Mouse (Mus musculus) embryonic facial prominence, embryonic 11.5 days (tissue): Measurements from ENCODE around the gene Farp1. TPM values are rescaled to one million over a fixed set of nuclear protein-coding genes. Genes with fewer than 3 reads are reported as not detected.
"Not testable (repeated sequence)": the region's sequence is repeated elsewhere in the genome, so short reads cannot be mapped to it uniquely, and the experiment has no call there.

Experiments used
- ATAC-seq: fragments of 200-750 bp; cut with Nextera tagmentation; replicated peaks from 2 replicates; pipeline ENCODE4 v1.8.0; 2017; ENCODE audit warnings: low read depth; ENCODE audit not compliant: insufficient number of reproducible peaks, low FRiP score, low TSS enrichment
- DNase-seq: peaks from one replicate; pipeline ENCODE4 v3.0.0-alpha.2; 2015; ENCODE audit warnings: low spot score
- H3K27ac ChIP-seq: fragments of 300-500 bp; sonication (generic); replicated peaks from 2 replicates; pipeline ENCODE4 v1.5.1; 2014; ENCODE audit warnings: mild to moderate bottlenecking, low read depth, low read length, control low read depth
- H3K27me3 ChIP-seq: fragments of 300-500 bp; sonication (generic); 2 replicates; pipeline ENCODE4 v1.6.1; 2014; ENCODE audit warnings: mild to moderate bottlenecking, low read length, moderate library complexity, mixed read lengths; ENCODE audit not compliant: control insufficient read depth, insufficient read depth
- H3K36me3 ChIP-seq: fragments of 300-500 bp; sonication (generic); replicated peaks from 2 replicates; pipeline ENCODE4 v1.6.1; 2014; ENCODE audit warnings: low read depth, mild to moderate bottlenecking, low read length, moderate library complexity, mixed read lengths; ENCODE audit not compliant: control insufficient read depth, insufficient read depth
- H3K4me1 ChIP-seq: fragments of 300-500 bp; sonication (generic); 2 replicates; pipeline ENCODE4 v1.6.1; 2014; ENCODE audit warnings: low read length, mixed read lengths; ENCODE audit not compliant: control insufficient read depth, insufficient read depth
- H3K4me2 ChIP-seq: fragments of 300-500 bp; sonication (generic); 2 replicates; pipeline ENCODE4 v1.6.1; 2014; ENCODE audit warnings: low read depth, mild to moderate bottlenecking, control low read depth, low read length, moderate library complexity
- H3K4me3 ChIP-seq: fragments of 300-500 bp; sonication (generic); 2 replicates; pipeline ENCODE4 v1.5.1; 2014; ENCODE audit warnings: low read depth, low read length, control low read depth
- H3K9ac ChIP-seq: fragments of 300-500 bp; sonication (generic); replicated peaks from 2 replicates; pipeline ENCODE4 v1.6.1; 2014; ENCODE audit warnings: mild to moderate bottlenecking, control low read depth, low read length
- H3K9me3 ChIP-seq: fragments of 300-500 bp; sonication (generic); replicated peaks from 2 replicates; pipeline ENCODE4 v1.6.1; 2016; ENCODE audit warnings: mild to moderate bottlenecking, low read length, inconsistent platforms, mixed read lengths; ENCODE audit not compliant: control insufficient read depth
- WGBS: fragments of 180-500 bp; shearing (Covaris S2); extraction: QIAGEN DNeasy Blood & Tissue Kit; methylation state at CpG from one replicate; pipeline ENCODE4 v1.1.7; 2014; 5-methylcytosine and 5-hydroxymethylcytosine counted together
- polyA plus RNA-seq: library from polyadenylated mRNA; unstranded; fragments of >200 nt; fragmentation: Nextera tagmentation; extraction: Ambion mirVana; gene quantifications from 2 replicates; pipeline ENCODE4 v1.2.1, GENCODE M21; 2014

Farp1 gene
- polyA plus RNA-seq, 1 experiment from 2014 or later, result 42.8 TPM

DNA sequence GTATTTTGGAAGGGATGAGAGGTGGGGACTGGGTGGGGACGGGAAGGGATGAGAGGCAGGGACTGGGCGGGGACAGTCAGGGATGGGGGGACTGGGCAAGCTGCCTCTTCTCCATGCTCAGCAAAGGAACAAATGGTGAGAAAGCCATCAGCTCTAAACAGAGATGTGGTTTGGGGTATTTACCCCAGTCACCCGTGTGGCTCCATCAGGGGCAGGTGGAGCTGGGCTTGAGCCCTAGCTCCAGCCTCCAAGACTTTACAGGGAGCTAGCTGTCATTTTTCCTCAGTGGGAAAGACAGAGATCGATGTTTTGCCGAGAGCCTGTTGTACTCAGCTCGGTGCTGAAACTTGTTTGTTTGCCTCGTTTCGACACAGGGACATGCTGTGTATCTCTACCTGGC, 148.0 kb downstream of the Farp1 start:
- WGBS, result 87% methylated on average over 8 of the region's 8 CpGs
- H3K4me2 ChIP-seq, result no peak overlapping the region
- H3K9me3 ChIP-seq, result no peaks in the 10 kb centered on the region
- ATAC-seq (no peak), DNase-seq (no peak)
- H3K4me1 ChIP-seq, result no peaks in the 10 kb centered on the region
- no peaks in the 10 kb centered on the region for H3K36me3 ChIP-seq
- H3K9ac ChIP-seq, result no peak overlapping the region
- no peak overlapping the region for H3K27ac ChIP-seq
- no peak overlapping the region for H3K4me3 ChIP-seq
- no peaks in the 10 kb centered on the region for H3K27me3 ChIP-seq

DNA sequence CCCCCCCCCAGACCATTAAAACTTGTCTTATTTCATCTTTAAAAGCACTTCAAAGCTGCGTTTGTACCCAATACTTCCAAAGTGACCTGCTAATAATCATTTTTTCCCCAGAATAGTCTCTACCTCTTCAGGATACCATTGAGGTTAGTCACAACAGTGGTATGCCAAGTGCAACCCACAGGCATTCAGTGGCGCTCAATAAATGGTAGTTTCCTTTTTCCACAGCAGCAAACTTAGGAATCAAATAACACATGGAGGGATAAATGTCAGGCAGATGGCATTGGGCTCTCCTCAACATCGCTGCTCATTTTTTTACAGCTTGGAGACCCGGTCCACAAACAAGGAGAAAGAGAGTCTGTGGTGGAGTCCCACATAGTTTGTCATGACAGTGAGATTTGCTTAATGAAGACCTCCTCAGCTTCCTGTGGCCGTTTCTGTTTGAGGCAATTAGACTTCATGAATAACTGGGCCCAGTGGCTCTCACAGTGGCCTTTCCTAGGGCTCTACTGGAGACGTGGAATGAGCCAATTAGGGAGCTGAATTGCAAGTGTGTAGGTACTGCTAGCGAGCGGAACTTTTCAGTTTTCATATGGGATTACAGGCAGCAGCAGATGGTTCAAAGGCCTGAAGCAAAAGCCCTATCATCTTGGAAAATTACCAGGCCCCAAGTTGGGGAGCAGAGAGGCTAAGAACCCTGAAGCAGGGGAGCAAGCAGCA, 148.6 kb downstream of the Farp1 start:
- no peak overlapping the region for H3K27ac ChIP-seq
- ATAC-seq, result no peak
- no peak for DNase-seq
- H3K4me3 ChIP-seq, result no peak overlapping the region
- H3K36me3 ChIP-seq, result no peaks in the 10 kb centered on the region
- WGBS, result 75% methylated on average over 8 of the region's 8 CpGs
- H3K27me3 ChIP-seq, result no peaks in the 10 kb centered on the region
- no peaks in the 10 kb centered on the region for H3K9me3 ChIP-seq
- H3K4me1 ChIP-seq, result no peaks in the 10 kb centered on the region
- no peak overlapping the region for H3K4me2 ChIP-seq
- H3K9ac ChIP-seq, result no peak overlapping the region

DNA sequence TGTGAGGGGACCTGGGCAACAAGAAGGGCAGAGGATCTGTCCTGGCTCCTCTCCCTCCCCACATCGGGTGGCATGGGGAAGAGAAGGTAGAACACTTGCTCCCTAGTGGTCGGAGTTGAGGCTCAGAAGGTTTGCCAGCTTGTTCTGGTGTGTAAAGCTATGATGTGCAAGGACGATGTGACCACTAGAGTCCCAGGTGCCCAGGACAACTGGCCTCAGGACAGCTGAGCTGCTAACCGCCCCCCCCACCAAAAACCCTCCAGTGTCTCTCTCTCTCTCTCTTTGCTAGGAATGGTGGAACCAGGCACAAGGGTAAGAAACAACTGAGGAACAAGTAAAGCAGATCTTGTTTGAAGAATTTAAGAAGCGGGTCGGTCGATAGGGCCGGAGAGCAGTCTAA, 149.4 kb downstream of the Farp1 start:
- no peaks in the 10 kb centered on the region for H3K36me3 ChIP-seq
- no peak overlapping the region for H3K9ac ChIP-seq
- H3K9me3 ChIP-seq, result no peaks in the 10 kb centered on the region
- H3K27ac ChIP-seq, result no peak overlapping the region
- ATAC-seq (no peak), DNase-seq (no peak)
- WGBS, result 92% methylated on average over 8 of the region's 8 CpGs
- H3K4me1 ChIP-seq, result no peaks in the 10 kb centered on the region
- no peak overlapping the region for H3K4me3 ChIP-seq
- H3K4me2 ChIP-seq, result no peak overlapping the region
- H3K27me3 ChIP-seq, result no peaks in the 10 kb centered on the region

DNA sequence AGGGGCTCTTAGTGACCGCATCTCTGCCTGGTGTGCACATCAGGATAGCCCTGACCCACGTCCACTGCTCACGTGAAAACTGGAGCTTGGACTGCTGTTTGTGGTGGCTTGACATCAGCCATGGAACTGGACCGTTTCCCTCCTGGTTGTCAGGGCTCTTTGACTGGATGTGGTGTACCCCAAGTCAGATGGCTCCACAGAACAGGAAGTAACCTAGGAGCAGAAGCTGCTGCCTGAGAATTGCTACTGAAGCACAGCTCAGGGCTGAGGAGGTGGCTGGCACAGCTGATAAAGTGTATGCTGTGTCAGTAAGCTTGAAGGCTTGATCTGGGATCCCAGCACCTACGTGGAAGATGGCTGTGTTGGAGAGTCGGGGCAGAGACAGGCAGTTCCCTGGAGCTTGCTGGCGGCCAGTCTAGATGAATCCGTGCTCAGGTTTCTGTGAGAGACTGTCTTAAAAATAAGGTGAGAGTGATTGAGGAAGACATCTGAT, 151.4 kb downstream of the Farp1 start:
- ATAC-seq (no peak), DNase-seq (no peak)
- H3K4me1 ChIP-seq, result no peaks in the 10 kb centered on the region
- no peak overlapping the region for H3K4me3 ChIP-seq
- H3K9me3 ChIP-seq, result no peaks in the 10 kb centered on the region
- WGBS, result 85% methylated on average over 8 of the region's 8 CpGs
- no peaks in the 10 kb centered on the region for H3K36me3 ChIP-seq
- no peaks in the 10 kb centered on the region for H3K27me3 ChIP-seq
- H3K9ac ChIP-seq, result no peak overlapping the region
- no peak overlapping the region for H3K4me2 ChIP-seq
- no peak overlapping the region for H3K27ac ChIP-seq

DNA sequence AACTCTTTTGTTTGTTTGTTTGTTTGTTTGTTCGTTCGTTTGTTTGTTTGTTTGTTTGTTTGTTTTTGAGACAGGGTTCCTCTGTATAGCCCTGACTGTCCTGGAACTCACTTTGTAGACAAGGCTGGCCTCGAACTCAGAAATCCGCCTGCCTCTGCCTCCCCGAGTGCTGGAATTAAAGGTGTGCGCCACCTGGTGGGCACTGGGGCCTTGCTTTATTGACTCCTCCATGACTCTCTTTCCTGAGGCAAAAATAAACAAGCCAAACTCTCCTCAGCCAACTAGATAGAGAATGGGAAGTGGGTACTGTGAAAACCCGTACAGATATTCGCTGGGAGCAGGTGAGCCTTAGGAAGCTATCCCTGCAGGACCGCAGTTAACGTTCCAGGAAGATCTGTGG, 154.8 kb downstream of the Farp1 start:
- not testable (repeated sequence) for H3K27me3 ChIP-seq, H3K36me3 ChIP-seq, H3K4me2 ChIP-seq, H3K4me1 ChIP-seq, H3K9ac ChIP-seq, DNase-seq, H3K9me3 ChIP-seq, H3K27ac ChIP-seq, ATAC-seq, H3K4me3 ChIP-seq
- 92% methylated on average over 10 of the region's 10 CpGs for WGBS

DNA sequence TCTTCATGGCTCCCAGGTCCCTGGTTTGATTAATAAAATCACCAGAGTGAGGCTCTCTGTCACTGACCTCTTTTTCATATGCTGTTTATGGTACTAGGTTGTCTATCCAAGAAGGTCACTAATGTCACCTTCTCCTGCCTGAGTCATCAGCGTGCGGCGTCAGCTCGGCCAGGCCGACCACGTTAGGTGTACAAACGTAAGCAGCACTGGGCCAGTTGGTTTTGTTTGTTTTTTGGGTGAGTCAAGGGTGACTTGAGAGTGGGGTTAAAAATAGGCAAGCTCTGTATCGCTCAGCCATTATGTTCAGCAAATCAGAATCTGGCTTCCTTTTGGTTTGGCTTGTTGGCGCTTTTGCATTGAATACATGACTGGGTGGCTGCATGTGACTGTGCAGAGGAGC, 155.4 kb downstream of the Farp1 start:
- Histone ChIP-seq H3K9me3 (no peaks in the 10 kb centered on the region), H3K4me1 (no peaks in the 10 kb centered on the region), H3K4me2 (no peak overlapping the region), H3K9ac (no peak overlapping the region), H3K27me3 (no peaks in the 10 kb centered on the region), H3K27ac (no peak overlapping the region), H3K4me3 (no peak overlapping the region), H3K36me3 (no peaks in the 10 kb centered on the region)
- no peak for ATAC-seq
- no peak for DNase-seq
- WGBS, result 91% methylated on average over 9 of the region's 9 CpGs

DNA sequence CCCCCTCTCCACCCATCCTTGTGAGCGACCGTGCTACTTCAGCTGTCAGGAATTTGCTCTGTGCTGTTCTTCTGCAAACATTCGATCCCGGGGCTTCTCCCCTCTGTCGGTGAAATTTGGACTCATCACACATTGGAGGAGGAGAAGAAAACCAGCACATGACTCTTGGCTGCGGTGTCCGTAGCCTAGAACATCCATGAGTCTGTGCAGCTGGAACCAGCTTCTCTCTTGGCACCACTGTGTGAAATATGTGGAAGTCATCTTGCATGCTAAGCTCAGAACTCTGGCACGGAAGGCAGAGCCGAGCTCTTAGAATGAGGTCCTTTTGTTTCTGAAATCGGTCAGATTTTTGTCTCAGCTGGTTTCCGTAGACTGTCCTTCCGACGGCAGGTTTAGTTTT, 156.7 kb downstream of the Farp1 start:
- Histone ChIP-seq H3K27me3 (no peaks in the 10 kb centered on the region), H3K4me2 (no peak overlapping the region), H3K9me3 (no peaks in the 10 kb centered on the region; the same call in 1 of the 2 replicates), H3K4me3 (no peak overlapping the region), H3K27ac (peak overlapping the region; percentile 9; the same call in 1 of the 2 replicates), H3K4me1 (no peaks in the 10 kb centered on the region), H3K36me3 (no peaks in the 10 kb centered on the region), H3K9ac (no peak overlapping the region)
- DNase-seq, result no peak
- ATAC-seq, result no peak
- WGBS, result 73% methylated on average over 13 of the region's 13 CpGs

DNA sequence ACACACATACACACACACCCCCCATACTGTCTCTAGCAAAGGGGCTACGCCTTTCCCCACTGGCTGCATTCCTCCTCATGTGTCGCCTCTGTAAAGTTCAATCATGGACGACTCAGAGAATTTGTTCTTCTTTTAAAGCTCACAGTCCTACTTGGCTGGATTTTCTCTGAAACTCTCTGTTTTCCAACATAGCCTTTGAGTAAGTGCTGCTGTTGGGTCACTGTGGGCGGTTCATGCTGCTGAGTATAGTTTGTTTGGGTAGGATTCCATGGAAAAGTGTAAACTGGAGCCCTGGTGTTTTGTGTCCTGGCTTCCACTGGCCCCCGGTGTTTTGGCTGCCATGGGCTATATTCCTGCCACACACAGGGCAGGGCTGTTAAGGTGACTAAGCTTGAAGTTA, 157.4 kb downstream of the Farp1 start:
- H3K27ac ChIP-seq, result no peak overlapping the region
- no peaks in the 10 kb centered on the region for H3K4me1 ChIP-seq
- no peak overlapping the region for H3K4me3 ChIP-seq
- DNase-seq (no peak), ATAC-seq (no peak)
- no peaks in the 10 kb centered on the region for H3K27me3 ChIP-seq
- 78% methylated on average over 5 of the region's 5 CpGs for WGBS
- no peaks in the 10 kb centered on the region; the same call in 1 of the 2 replicates for H3K9me3 ChIP-seq
- H3K36me3 ChIP-seq, result no peaks in the 10 kb centered on the region
- H3K9ac ChIP-seq, result no peak overlapping the region
- no peak overlapping the region for H3K4me2 ChIP-seq
